Mouse (Mus musculus) frontal cortex, adult 2 months (tissue): ENCODE data around the gene BC016579. TPM values are rescaled to one million over a fixed set of nuclear protein-coding genes. Genes with fewer than 3 reads are reported as not detected.

Experiments used
- DNase-seq, 2 experiments: peaks; one replicate each; pipeline ENCODE4 v3.0.0; 2022; ENCODE audit warnings: low spot score in 1 of 2; ENCODE audit errors: extremely low spot score in 1 of 2
- polyA plus RNA-seq: library from polyadenylated mRNA; depleted of rRNA; stranded (reverse); fragments of >200 nt; gene quantifications from 2 replicates; pipeline ENCODE4 v1.2.3, GENCODE M21; 2012

BC016579 gene
- polyA plus RNA-seq, 1 experiment, result 0.44 TPM

GRCm38 (mm10) chr16:45644380-45644779 is 9.5 kb downstream of the BC016579 start:
- DNase-seq, result no peak

- no peak for DNase-seq
Observed at GRCm38 (mm10) chr16:45643944-45644343, 9.9 kb downstream of the BC016579 start.

GRCm38 (mm10) chr16:45641301-45641700 is 12.6 kb downstream of the BC016579 start:
- DNase-seq, result no peak

- DNase-seq, result no peak
Observed at GRCm38 (mm10) chr16:45640070-45640762, 13.7 kb downstream of the BC016579 start.

- no peak for DNase-seq
Observed at GRCm38 (mm10) chr16:45635826-45636225, 18.0 kb downstream of the BC016579 start.

GRCm38 (mm10) chr16:45632420-45632819 is 21.4 kb downstream of the BC016579 start:
- no peak for DNase-seq

- peak in 1 of 2 experiments; percentile 86 for DNase-seq
Observed at GRCm38 (mm10) chr16:45630347-45630960, 23.4 kb downstream of the BC016579 start.

GRCm38 (mm10) chr16:45629497-45630105 is 24.3 kb downstream of the BC016579 start:
- DNase-seq, result no peak

GRCm38 (mm10) chr16:45625342-45625741 is 28.5 kb downstream of the BC016579 start:
- no peak for DNase-seq

- DNase-seq, result no peak
Observed at GRCm38 (mm10) chr16:45624791-45625190, 29.1 kb downstream of the BC016579 start.

- DNase-seq, result no peak
Observed at GRCm38 (mm10) chr16:45623230-45623629, 30.6 kb downstream of the BC016579 start.

GRCm38 (mm10) chr16:45619751-45620375 is 34.0 kb downstream of the BC016579 start:
- no peak for DNase-seq

- no peak for DNase-seq
Observed at GRCm38 (mm10) chr16:45615944-45616343, 37.9 kb downstream of the BC016579 start.

- no peak for DNase-seq
Observed at GRCm38 (mm10) chr16:45613247-45613646, 40.6 kb downstream of the BC016579 start.

GRCm38 (mm10) chr16:45610267-45610666 is 43.6 kb downstream of the BC016579 start, which contains the start of gene Gcsam:
Gene Gcsam, plus strand, starts transcription at chr16:45610380.
- no peak for DNase-seq

GRCm38 (mm10) chr16:45609300-45609699 is 44.6 kb downstream of the BC016579 start:
- peak in 1 of 2 experiments; percentile 61 for DNase-seq

- peak in 1 of 2 experiments; percentile 57 for DNase-seq
Observed at GRCm38 (mm10) chr16:45608481-45608954, 45.4 kb downstream of the BC016579 start.

GRCm38 (mm10) chr16:45595494-45595893 is 58.4 kb downstream of the BC016579 start:
- no peak for DNase-seq

GRCm38 (mm10) chr16:45593656-45594055 is 60.2 kb downstream of the BC016579 start:
- DNase-seq, result no peak

- peak in 1 of 2 experiments; percentile 19 for DNase-seq
Observed at GRCm38 (mm10) chr16:45582512-45582911, 71.4 kb downstream of the BC016579 start.

- DNase-seq, result no peak
Observed at GRCm38 (mm10) chr16:45579883-45580282, 74.0 kb downstream of the BC016579 start.
